Mouse (Mus musculus): ENCODE results near the gene Hyal2.

The Hyal2 gene

GRCm38 (mm10) chr9:107590773-107591060 lies 23.0 kb downstream of the Hyal2 start:
- DNase-seq, result no peak

- peak; percentile 90 to 92 for DNase-seq
Observed at GRCm38 (mm10) chr9:107593101-107593976, 25.6 kb downstream of the Hyal2 start.

- DNase-seq, result no peak
Observed at GRCm38 (mm10) chr9:107594281-107595062, 26.7 kb downstream of the Hyal2 start.

GRCm38 (mm10) chr9:107596619-107597569 lies 29.1 kb downstream of the Hyal2 start:
- peak; percentile 52 to 61 for DNase-seq

GRCm38 (mm10) chr9:107598385-107598784 lies 30.6 kb downstream of the Hyal2 start:
- no peak for DNase-seq

GRCm38 (mm10) chr9:107599433-107599832 lies 31.7 kb downstream of the Hyal2 start:
- no peak for DNase-seq

GRCm38 (mm10) chr9:107599842-107600241 lies 32.1 kb downstream of the Hyal2 start:
- peak; percentile 50 to 80 for DNase-seq

- peak; percentile 51 to 65 for DNase-seq
Observed at GRCm38 (mm10) chr9:107600745-107601144, 33.0 kb downstream of the Hyal2 start.

- no peak for DNase-seq
Observed at GRCm38 (mm10) chr9:107601275-107601674, 33.5 kb downstream of the Hyal2 start.

GRCm38 (mm10) chr9:107602068-107602648 lies 34.4 kb downstream of the Hyal2 start:
- peak; percentile 95 to 97 for DNase-seq

- no peak for DNase-seq
Observed at GRCm38 (mm10) chr9:107603251-107603650, 35.5 kb downstream of the Hyal2 start.

GRCm38 (mm10) chr9:107605041-107605661 lies 37.4 kb downstream of the Hyal2 start:
- no peak for DNase-seq

- DNase-seq, result no peak
Observed at GRCm38 (mm10) chr9:107606591-107606990, 38.8 kb downstream of the Hyal2 start.

GRCm38 (mm10) chr9:107607036-107607435 lies 39.3 kb downstream of the Hyal2 start:
- no peak for DNase-seq

GRCm38 (mm10) chr9:107607653-107608245 lies 40.0 kb downstream of the Hyal2 start:
- DNase-seq, result no peak

GRCm38 (mm10) chr9:107608741-107609432 lies 41.1 kb downstream of the Hyal2 start, which contains the start of gene Sema3b:
TSS of gene Sema3b (minus strand) at chr9:107609229.
- no peak for DNase-seq

GRCm38 (mm10) chr9:107609433-107609830 lies 41.7 kb downstream of the Hyal2 start:
- no peak for DNase-seq

- no peak for DNase-seq
Observed at GRCm38 (mm10) chr9:107611456-107612190, 43.9 kb downstream of the Hyal2 start.

- peak; percentile 100 for DNase-seq
Observed at GRCm38 (mm10) chr9:107612191-107612944, 44.6 kb downstream of the Hyal2 start.

Data from cerebellum, postnatal 25 days (tissue).